Mouse (Mus musculus): ENCODE results near the gene Trim8. TPM values are rescaled to one million over a fixed set of nuclear protein-coding genes. Genes with fewer than 3 reads are reported as not detected.

The Trim8 gene
- polyA plus RNA-seq, 1 experiment from 2014 or later, result 17.0 TPM

GRCm38 (mm10) chr19:46528529-46529213 is 27.2 kb downstream of the Trim8 start:
- peak; percentile 68 for ATAC-seq (replicated peaks; ENCODE audit: extremely low read depth, insufficient read depth, low FRiP score)
- WGBS, result 1% methylated on average over 20 of the region's 20 CpGs

GRCm38 (mm10) chr19:46529601-46530448 is 28.3 kb downstream of the Trim8 start:
- Histone ChIP-seq H3K4me2 (ENCODE audit: low read depth, low read length) (peak overlapping the region; percentile 73), H3K9ac (ENCODE audit: low read length) (peak overlapping the region; percentile 74), H3K36me3 (ENCODE audit: control insufficient read depth, insufficient read depth) (no peaks in the 10 kb centered on the region), H3K9me3 (replicated peaks; ENCODE audit: control insufficient read depth, low read length) (no peaks in the 10 kb centered on the region), H3K4me3 (ENCODE audit: low read length) (no peak overlapping the region), H3K27ac (ENCODE audit: low read length) (peak overlapping the region; percentile 98), H3K27me3 (ENCODE audit: control insufficient read depth, insufficient read depth, low read length) (no peaks in the 10 kb centered on the region), H3K4me1 (ENCODE audit: control insufficient read depth, insufficient read depth, low read length) (peaks cover 76% of the 10 kb centered on the region)
- no peak for ATAC-seq (replicated peaks; ENCODE audit: extremely low read depth, insufficient read depth, low FRiP score)
- 27% methylated on average over 13 of the region's 13 CpGs for WGBS

More at GRCm38 (mm10) chr19:46528529-46529213, 27.2 kb downstream of the Trim8 start:
- Histone ChIP-seq H3K27me3 (ENCODE audit: control insufficient read depth, insufficient read depth, low read length) (no peaks in the 10 kb centered on the region), H3K4me3 (ENCODE audit: low read length) (peak overlapping the region; percentile 40), H3K9me3 (replicated peaks; ENCODE audit: control insufficient read depth, low read length) (no peaks in the 10 kb centered on the region), H3K4me1 (ENCODE audit: control insufficient read depth, insufficient read depth, low read length) (peaks cover 87% of the 10 kb centered on the region), H3K9ac (ENCODE audit: low read length) (peak overlapping the region; percentile 74), H3K4me2 (ENCODE audit: low read depth, low read length) (peak overlapping the region; percentile 73), H3K27ac (ENCODE audit: low read length) (peak overlapping the region; percentile 98), H3K36me3 (ENCODE audit: control insufficient read depth, insufficient read depth) (no peaks in the 10 kb centered on the region)

GRCm38 (mm10) chr19:46530449-46530990 is 29.0 kb downstream of the Trim8 start:
- H3K9ac ChIP-seq (ENCODE audit: low read length), result peak overlapping the region; percentile 74
- H3K36me3 ChIP-seq (ENCODE audit: control insufficient read depth, insufficient read depth), result no peaks in the 10 kb centered on the region
- H3K4me3 ChIP-seq (ENCODE audit: low read length), result no peak overlapping the region
- no peak for ATAC-seq (replicated peaks; ENCODE audit: extremely low read depth, insufficient read depth, low FRiP score)
- peak overlapping the region; percentile 98 for H3K27ac ChIP-seq (ENCODE audit: low read length)
- H3K9me3 ChIP-seq (replicated peaks; ENCODE audit: control insufficient read depth, low read length), result no peaks in the 10 kb centered on the region
- WGBS, result 22% methylated on average over 8 of the region's 8 CpGs
- peaks cover 69% of the 10 kb centered on the region for H3K4me1 ChIP-seq (ENCODE audit: control insufficient read depth, insufficient read depth, low read length)
- H3K4me2 ChIP-seq (ENCODE audit: low read depth, low read length), result peak overlapping the region; percentile 32; the same call in 1 of the 2 replicates
- no peaks in the 10 kb centered on the region for H3K27me3 ChIP-seq (ENCODE audit: control insufficient read depth, insufficient read depth, low read length)

GRCm38 (mm10) chr19:46531071-46532030 is 29.8 kb downstream of the Trim8 start:
- 14% methylated on average over 16 of the region's 16 CpGs for WGBS
- Histone ChIP-seq H3K36me3 (ENCODE audit: control insufficient read depth, insufficient read depth) (no peaks in the 10 kb centered on the region), H3K4me1 (ENCODE audit: control insufficient read depth, insufficient read depth, low read length) (peaks cover 61% of the 10 kb centered on the region), H3K27me3 (ENCODE audit: control insufficient read depth, insufficient read depth, low read length) (no peaks in the 10 kb centered on the region), H3K27ac (ENCODE audit: low read length) (peak overlapping the region; percentile 98), H3K4me2 (ENCODE audit: low read depth, low read length) (peak overlapping the region; percentile 32; the same call in 1 of the 2 replicates), H3K4me3 (ENCODE audit: low read length) (no peak overlapping the region), H3K9me3 (replicated peaks; ENCODE audit: control insufficient read depth, low read length) (no peaks in the 10 kb centered on the region), H3K9ac (ENCODE audit: low read length) (peak overlapping the region; percentile 74)
- ATAC-seq (replicated peaks; ENCODE audit: extremely low read depth, insufficient read depth, low FRiP score), result no peak

GRCm38 (mm10) chr19:46532031-46532688 is 30.7 kb downstream of the Trim8 start:
- Histone ChIP-seq H3K4me1 (ENCODE audit: control insufficient read depth, insufficient read depth, low read length) (peaks cover 59% of the 10 kb centered on the region), H3K4me3 (ENCODE audit: low read length) (no peak overlapping the region), H3K9me3 (replicated peaks; ENCODE audit: control insufficient read depth, low read length) (no peaks in the 10 kb centered on the region), H3K9ac (ENCODE audit: low read length) (peak overlapping the region; percentile 42), H3K27ac (ENCODE audit: low read length) (peak overlapping the region; percentile 98), H3K4me2 (ENCODE audit: low read depth, low read length) (peak overlapping the region; percentile 7; the same call in 1 of the 2 replicates), H3K27me3 (ENCODE audit: control insufficient read depth, insufficient read depth, low read length) (no peaks in the 10 kb centered on the region), H3K36me3 (ENCODE audit: control insufficient read depth, insufficient read depth) (no peaks in the 10 kb centered on the region)
- WGBS, result 6% methylated on average over 10 of the region's 10 CpGs
- ATAC-seq (replicated peaks; ENCODE audit: extremely low read depth, insufficient read depth, low FRiP score), result peak; percentile 29; the same call in 1 of the 2 replicates

- no peak overlapping the region for H3K4me2 ChIP-seq (ENCODE audit: low read depth, low read length)
- peak overlapping the region; percentile 51 for H3K9ac ChIP-seq (ENCODE audit: low read length)
- no peaks in the 10 kb centered on the region for H3K27me3 ChIP-seq (ENCODE audit: control insufficient read depth, insufficient read depth, low read length)
- H3K9me3 ChIP-seq (replicated peaks; ENCODE audit: control insufficient read depth, low read length), result no peaks in the 10 kb centered on the region
- peak overlapping the region; percentile 98 for H3K27ac ChIP-seq (ENCODE audit: low read length)
- no peaks in the 10 kb centered on the region for H3K36me3 ChIP-seq (ENCODE audit: control insufficient read depth, insufficient read depth)
- H3K4me3 ChIP-seq (ENCODE audit: low read length), result no peak overlapping the region
- H3K4me1 ChIP-seq (ENCODE audit: control insufficient read depth, insufficient read depth, low read length), result peaks cover 51% of the 10 kb centered on the region
- WGBS, result 46% methylated on average over 4 of the region's 4 CpGs
- ATAC-seq (replicated peaks; ENCODE audit: extremely low read depth, insufficient read depth, low FRiP score), result no peak
Measured at GRCm38 (mm10) chr19:46533066-46533465, 31.6 kb downstream of the Trim8 start.

GRCm38 (mm10) chr19:46533525-46533924 is 32.0 kb downstream of the Trim8 start:
- Histone ChIP-seq H3K36me3 (ENCODE audit: control insufficient read depth, insufficient read depth) (no peaks in the 10 kb centered on the region), H3K4me3 (ENCODE audit: low read length) (no peak overlapping the region), H3K4me1 (ENCODE audit: control insufficient read depth, insufficient read depth, low read length) (peaks cover 47% of the 10 kb centered on the region), H3K4me2 (ENCODE audit: low read depth, low read length) (no peak overlapping the region), H3K9me3 (replicated peaks; ENCODE audit: control insufficient read depth, low read length) (no peaks in the 10 kb centered on the region), H3K27ac (ENCODE audit: low read length) (peak overlapping the region; percentile 98), H3K9ac (ENCODE audit: low read length) (no peak overlapping the region), H3K27me3 (ENCODE audit: control insufficient read depth, insufficient read depth, low read length) (no peaks in the 10 kb centered on the region)
- ATAC-seq (replicated peaks; ENCODE audit: extremely low read depth, insufficient read depth, low FRiP score), result no peak
- WGBS, result 88% methylated on average over 5 of the region's 5 CpGs

GRCm38 (mm10) chr19:46534542-46535098 is 33.1 kb downstream of the Trim8 start:
- no peak overlapping the region for H3K4me3 ChIP-seq (ENCODE audit: low read length)
- no peaks in the 10 kb centered on the region for H3K9me3 ChIP-seq (replicated peaks; ENCODE audit: control insufficient read depth, low read length)
- H3K4me1 ChIP-seq (ENCODE audit: control insufficient read depth, insufficient read depth, low read length), result peaks cover 36% of the 10 kb centered on the region
- no peak overlapping the region for H3K4me2 ChIP-seq (ENCODE audit: low read depth, low read length)
- H3K36me3 ChIP-seq (ENCODE audit: control insufficient read depth, insufficient read depth), result no peaks in the 10 kb centered on the region
- H3K9ac ChIP-seq (ENCODE audit: low read length), result no peak overlapping the region
- H3K27ac ChIP-seq (ENCODE audit: low read length), result no peak overlapping the region
- ATAC-seq (replicated peaks; ENCODE audit: extremely low read depth, insufficient read depth, low FRiP score), result no peak
- WGBS, result 53% methylated on average over 6 of the region's 6 CpGs
- H3K27me3 ChIP-seq (ENCODE audit: control insufficient read depth, insufficient read depth, low read length), result no peaks in the 10 kb centered on the region
